Mouse (Mus musculus): Measurements from ENCODE around the gene Gm17428. TPM values are rescaled to one million over a fixed set of nuclear protein-coding genes. Genes with fewer than 3 reads are reported as not detected.
"Not testable (repeated sequence)": the region's sequence is repeated elsewhere in the genome, so short reads cannot be mapped to it uniquely, and the experiment has no call there.

Gene Gm17428
- polyA plus RNA-seq, 1 experiment from 2014 or later: not detected

DNA sequence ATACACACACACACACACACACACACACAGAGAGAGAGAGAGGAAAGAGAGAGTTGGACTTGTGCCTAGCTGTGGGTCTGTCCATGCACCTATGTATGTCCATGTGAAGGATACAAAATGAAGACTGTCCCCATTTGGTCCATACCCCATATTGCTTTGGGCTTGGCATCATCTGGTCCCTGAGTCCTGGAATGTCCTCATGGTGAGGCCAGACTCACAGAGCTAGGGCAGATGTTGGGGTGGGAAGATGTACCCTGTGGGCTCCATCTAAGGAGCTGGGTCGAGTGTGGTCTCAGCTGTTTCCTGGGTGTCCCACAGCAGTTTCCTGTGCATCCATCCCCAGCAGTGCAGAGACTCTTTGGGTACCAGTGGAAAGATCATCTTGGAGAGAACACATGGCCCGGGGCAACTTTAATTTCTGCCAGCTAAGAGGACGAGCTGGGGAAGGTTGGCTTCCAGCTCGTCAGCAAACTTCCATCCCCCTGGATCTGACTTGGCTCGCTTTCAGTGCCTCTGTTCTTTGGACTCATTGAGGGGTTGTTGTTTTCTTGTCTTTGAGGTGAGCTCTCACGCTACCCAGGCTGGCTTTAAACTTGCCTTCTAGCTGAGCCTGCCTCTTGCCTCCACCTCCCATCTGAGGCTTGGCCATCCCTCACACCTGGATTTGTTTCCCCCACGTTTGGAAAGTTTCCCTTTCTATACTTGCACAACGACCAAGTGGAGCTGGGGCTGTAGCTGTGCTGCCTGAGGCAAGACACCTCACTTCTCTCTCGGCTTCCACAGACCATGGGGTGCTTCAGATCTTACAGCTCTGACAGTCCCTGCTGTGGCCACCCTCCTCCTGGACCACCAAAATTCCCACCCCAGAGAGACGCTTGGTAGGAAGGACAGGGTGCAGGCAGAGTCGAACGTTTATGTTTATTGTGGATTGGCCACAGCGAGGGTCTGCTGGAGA is 35.4 kb upstream of the Gm17428 start:
- 65% methylated on average over 13 of the region's 13 CpGs for WGBS
- no peak overlapping the region for H3K4me3 ChIP-seq (replicated peaks)
- H3K4me2 ChIP-seq: no peak overlapping the region
- H3K4me1 ChIP-seq: no peaks in the 10 kb centered on the region; the same call in 1 of the 2 replicates
- H3K27me3 ChIP-seq: no peaks in the 10 kb centered on the region
- no peak overlapping the region for H3K27ac ChIP-seq
- H3K9ac ChIP-seq: no peak overlapping the region
- no peak for ATAC-seq (ENCODE audit: low FRiP score)
- H3K36me3 ChIP-seq (replicated peaks): no peaks in the 10 kb centered on the region
- no peaks in the 10 kb centered on the region for H3K9me3 ChIP-seq

DNA sequence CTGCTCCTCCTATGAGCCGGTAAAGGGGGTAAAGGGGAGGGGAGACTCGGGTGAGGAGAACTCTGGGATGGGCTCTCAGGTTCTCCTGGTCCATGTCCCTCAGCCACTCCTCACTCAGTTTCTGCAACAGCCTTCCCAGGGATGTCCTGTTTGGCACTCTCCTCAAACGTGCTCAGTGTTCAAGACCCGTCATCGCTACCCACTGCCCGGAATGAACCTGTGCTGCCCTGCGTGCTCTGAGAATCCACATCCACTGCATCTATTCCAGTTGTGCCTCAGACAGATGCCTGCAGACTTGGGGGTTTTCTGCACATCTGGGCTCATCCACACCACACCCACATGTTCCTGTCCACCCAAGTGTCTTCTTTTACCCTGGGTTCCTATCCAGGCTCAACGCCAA is 34.3 kb upstream of the Gm17428 start:
- ATAC-seq (ENCODE audit: low FRiP score): no peak
- no peaks in the 10 kb centered on the region for H3K36me3 ChIP-seq (replicated peaks)
- no peak overlapping the region for H3K27ac ChIP-seq
- H3K9me3 ChIP-seq: no peaks in the 10 kb centered on the region
- no peaks in the 10 kb centered on the region for H3K4me1 ChIP-seq
- H3K4me3 ChIP-seq (replicated peaks): no peak overlapping the region
- H3K27me3 ChIP-seq: no peaks in the 10 kb centered on the region
- no peak overlapping the region for H3K9ac ChIP-seq
- H3K4me2 ChIP-seq: no peak overlapping the region
- WGBS: 93% methylated on average over 8 of the region's 8 CpGs

DNA sequence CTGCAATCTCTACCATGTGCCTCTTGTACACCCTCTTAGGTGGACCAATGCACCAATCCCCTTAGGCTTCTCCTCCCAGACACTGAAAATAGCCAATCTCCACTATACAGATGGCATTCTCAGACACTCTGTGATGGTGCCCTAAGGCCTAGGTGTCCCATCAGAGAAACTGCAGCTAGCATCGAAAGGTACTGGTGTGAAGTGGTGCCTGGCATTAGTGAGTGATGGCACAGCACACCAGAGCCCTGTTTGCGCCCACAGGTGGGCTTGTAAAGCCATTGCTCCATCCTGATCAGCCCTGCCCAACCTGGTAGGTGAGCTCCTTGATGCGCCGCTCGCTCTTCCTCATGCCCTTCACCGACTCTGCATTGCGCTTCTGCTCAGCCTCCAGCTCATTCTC is 32.8 kb upstream of the Gm17428 start:
- Histone ChIP-seq H3K4me3 (replicated peaks) (no peak overlapping the region), H3K9ac (no peak overlapping the region), H3K36me3 (replicated peaks) (no peaks in the 10 kb centered on the region), H3K4me2 (no peak overlapping the region), H3K27ac (no peak overlapping the region), H3K9me3 (no peaks in the 10 kb centered on the region), H3K27me3 (no peaks in the 10 kb centered on the region), H3K4me1 (no peaks in the 10 kb centered on the region)
- 96% methylated on average over 7 of the region's 7 CpGs for WGBS
- ATAC-seq (ENCODE audit: low FRiP score): no peak

DNA sequence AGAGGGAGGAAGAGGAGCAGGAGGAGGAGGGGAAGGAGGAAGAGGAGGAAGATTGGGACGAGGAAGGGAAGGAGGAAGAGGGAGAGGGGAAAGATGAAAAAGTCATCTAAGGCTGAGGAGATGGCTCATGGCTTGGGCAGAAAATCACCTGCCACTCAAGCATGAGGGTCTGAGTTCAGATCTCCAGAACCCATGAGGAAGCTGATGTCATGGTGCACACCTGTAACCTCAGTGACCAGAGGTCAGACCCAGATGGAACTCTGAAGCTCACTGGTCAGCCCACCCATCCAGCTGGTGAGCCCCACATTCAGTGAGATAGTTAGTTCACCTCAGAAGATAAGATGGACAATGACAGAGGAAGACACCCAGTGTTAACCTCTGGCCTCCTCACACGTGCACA is 31.8 kb upstream of the Gm17428 start:
- Histone ChIP-seq H3K4me3 (replicated peaks) (no peak overlapping the region), H3K4me2 (no peak overlapping the region), H3K36me3 (replicated peaks) (no peaks in the 10 kb centered on the region), H3K4me1 (no peaks in the 10 kb centered on the region), H3K9ac (no peak overlapping the region), H3K9me3 (no peaks in the 10 kb centered on the region), H3K27me3 (no peaks in the 10 kb centered on the region), H3K27ac (no peak overlapping the region)
- 70% methylated on average over 2 of the region's 2 CpGs for WGBS
- no peak for ATAC-seq (ENCODE audit: low FRiP score)

DNA sequence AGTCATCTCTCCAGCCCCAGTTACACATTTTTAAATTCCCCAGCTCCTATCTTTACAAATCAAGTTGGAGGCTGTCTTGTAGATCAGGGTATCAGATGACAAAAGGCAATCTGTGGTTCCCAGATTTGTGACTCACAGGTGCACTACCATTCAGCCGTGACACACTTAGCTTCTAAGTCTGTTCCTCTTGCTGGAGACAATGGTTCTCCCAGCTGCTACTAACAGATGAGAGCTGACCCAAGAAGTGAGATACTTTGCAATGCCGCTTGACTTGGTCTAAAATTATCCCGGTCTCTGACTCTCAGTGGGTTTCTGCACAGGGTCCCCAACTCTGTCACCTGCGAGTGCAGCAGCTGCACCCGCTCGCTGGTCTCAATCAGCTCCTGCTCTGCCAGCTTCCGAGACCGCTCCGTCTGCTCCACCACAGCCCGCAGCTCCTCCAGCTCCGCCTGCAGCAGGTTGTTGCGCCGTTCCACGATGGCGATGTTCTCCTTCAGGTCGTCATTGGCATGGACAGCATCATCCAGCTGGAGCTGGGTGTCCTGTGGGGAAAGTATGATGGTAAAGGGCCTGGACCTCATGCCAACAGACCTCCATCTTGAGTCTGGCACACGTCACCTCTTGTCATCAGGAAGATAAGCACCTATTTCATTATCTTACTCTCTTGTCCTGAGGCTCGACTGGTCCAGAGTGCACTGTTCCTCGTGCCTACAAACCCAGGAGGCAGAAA is 30.6 kb upstream of the Gm17428 start:
- Histone ChIP-seq H3K9ac (no peak overlapping the region), H3K27ac (no peak overlapping the region), H3K27me3 (no peaks in the 10 kb centered on the region), H3K9me3 (no peaks in the 10 kb centered on the region), H3K4me1 (no peaks in the 10 kb centered on the region), H3K36me3 (replicated peaks) (no peaks in the 10 kb centered on the region), H3K4me3 (replicated peaks) (no peak overlapping the region), H3K4me2 (no peak overlapping the region)
- no peak for ATAC-seq (ENCODE audit: low FRiP score)
- 88% methylated on average over 19 of the region's 19 CpGs for WGBS

DNA sequence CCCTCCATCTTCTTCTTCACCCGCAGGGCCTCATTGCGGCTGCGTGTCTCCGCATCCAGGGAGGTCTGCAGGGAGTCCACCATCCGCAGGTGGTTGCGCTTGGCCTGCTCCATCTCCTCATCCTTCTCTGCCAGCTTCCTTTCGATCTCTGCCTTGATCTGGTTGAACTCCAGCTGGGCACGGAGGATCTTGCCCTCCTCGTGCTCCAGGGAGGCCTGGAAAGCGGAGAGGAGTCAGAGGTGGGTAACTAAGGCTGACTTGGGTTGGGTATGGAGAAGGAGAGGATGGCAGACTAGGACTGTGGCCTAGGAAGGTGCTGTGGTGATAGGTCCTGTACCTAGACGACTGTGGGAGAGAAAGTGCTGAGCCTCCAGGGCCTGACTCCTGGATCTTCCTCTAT is 29.7 kb upstream of the Gm17428 start:
- H3K4me3 ChIP-seq (replicated peaks); H3K27ac ChIP-seq; H3K4me2 ChIP-seq; H3K9ac ChIP-seq; ATAC-seq (ENCODE audit: low FRiP score); H3K4me1 ChIP-seq; H3K9me3 ChIP-seq; H3K27me3 ChIP-seq; H3K36me3 ChIP-seq (replicated peaks): not testable (repeated sequence)
- WGBS: 87% methylated on average over 11 of the region's 11 CpGs

DNA sequence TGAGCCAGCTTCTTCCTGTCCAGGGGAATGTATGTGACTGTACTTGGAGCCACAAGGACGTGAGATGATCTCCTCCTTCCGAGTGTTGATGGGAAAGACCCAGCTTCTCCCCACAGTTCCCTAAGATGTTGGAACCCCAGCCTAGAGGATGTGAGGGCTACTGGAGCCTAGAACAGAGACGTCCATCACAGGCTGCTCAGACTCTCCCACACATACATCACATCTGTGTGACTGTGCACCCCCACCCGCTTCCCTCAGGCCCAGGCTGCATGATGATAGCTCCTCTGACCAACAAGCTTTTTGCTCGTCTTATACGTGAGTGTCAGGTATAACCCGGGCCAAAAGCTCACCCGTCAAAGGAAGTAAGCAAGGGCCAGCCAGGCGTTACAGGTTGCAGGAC is 28.0 kb upstream of the Gm17428 start:
- no peaks in the 10 kb centered on the region for H3K36me3 ChIP-seq (replicated peaks)
- ATAC-seq (ENCODE audit: low FRiP score): no peak

DNA sequence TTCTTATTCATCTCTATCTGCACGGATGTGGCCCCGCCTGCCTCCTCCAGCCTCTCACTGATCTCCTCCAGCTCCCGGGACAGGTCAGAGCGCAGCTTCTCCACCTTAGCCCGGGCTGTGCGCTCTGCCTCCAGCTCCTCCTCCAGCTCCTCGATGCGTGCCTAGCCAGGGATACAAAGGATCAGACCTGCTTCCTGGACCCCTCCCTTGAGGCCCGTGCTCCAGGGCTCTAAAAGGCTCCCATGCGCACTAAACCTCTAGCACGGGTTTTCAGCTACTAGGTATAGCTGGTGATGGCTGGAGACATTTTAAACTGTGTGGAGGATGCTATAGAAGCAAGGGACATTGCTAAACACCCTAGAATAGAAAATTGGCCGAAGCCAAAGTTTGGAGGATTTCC is 26.2 kb upstream of the Gm17428 start:
- H3K4me1 ChIP-seq: no peaks in the 10 kb centered on the region

More for the DNA sequence above, 28.0 kb upstream of the Gm17428 start:
- Histone ChIP-seq H3K4me3 (replicated peaks) (no peak overlapping the region), H3K9ac (no peak overlapping the region), H3K4me1 (no peaks in the 10 kb centered on the region), H3K9me3 (no peaks in the 10 kb centered on the region), H3K27me3 (no peaks in the 10 kb centered on the region), H3K4me2 (no peak overlapping the region), H3K27ac (no peak overlapping the region)
- WGBS: 89% methylated on average over 9 of the region's 9 CpGs

DNA sequence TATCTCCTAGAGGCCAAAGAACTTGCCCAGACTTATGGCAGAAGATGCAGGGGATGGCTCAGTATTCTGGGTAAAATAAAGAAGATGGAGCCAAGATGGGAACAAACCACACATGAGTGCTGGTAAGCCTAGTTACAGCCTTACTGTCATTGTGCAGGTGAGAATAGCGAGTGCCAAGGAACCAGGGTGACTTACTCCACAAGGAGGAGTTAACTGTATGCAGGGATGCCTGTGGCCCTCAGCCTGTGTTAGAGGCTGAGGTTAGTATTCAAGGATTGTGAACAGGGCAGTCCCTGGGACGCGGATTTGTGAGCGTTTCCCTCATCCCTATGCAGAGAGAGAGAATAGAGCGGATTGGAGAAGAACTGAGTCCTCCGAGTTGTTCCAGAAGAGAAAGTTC is 25.1 kb upstream of the Gm17428 start:
- no peak for ATAC-seq (ENCODE audit: low FRiP score)
- Histone ChIP-seq H3K4me2 (no peak overlapping the region), H3K27me3 (no peaks in the 10 kb centered on the region), H3K27ac (no peak overlapping the region), H3K9ac (no peak overlapping the region), H3K36me3 (replicated peaks) (no peaks in the 10 kb centered on the region), H3K4me3 (replicated peaks) (no peak overlapping the region), H3K4me1 (no peaks in the 10 kb centered on the region), H3K9me3 (no peaks in the 10 kb centered on the region)
- 88% methylated on average over 6 of the region's 6 CpGs for WGBS

More for the DNA sequence above, 26.2 kb upstream of the Gm17428 start:
- H3K4me2 ChIP-seq: no peak overlapping the region
- WGBS: 67% methylated on average over 12 of the region's 12 CpGs
- H3K4me3 ChIP-seq (replicated peaks): no peak overlapping the region
- H3K9me3 ChIP-seq: no peaks in the 10 kb centered on the region
- ATAC-seq (ENCODE audit: low FRiP score): no peak
- H3K27me3 ChIP-seq: no peaks in the 10 kb centered on the region
- H3K27ac ChIP-seq: no peak overlapping the region
- no peak overlapping the region for H3K9ac ChIP-seq
- no peaks in the 10 kb centered on the region for H3K36me3 ChIP-seq (replicated peaks)

DNA sequence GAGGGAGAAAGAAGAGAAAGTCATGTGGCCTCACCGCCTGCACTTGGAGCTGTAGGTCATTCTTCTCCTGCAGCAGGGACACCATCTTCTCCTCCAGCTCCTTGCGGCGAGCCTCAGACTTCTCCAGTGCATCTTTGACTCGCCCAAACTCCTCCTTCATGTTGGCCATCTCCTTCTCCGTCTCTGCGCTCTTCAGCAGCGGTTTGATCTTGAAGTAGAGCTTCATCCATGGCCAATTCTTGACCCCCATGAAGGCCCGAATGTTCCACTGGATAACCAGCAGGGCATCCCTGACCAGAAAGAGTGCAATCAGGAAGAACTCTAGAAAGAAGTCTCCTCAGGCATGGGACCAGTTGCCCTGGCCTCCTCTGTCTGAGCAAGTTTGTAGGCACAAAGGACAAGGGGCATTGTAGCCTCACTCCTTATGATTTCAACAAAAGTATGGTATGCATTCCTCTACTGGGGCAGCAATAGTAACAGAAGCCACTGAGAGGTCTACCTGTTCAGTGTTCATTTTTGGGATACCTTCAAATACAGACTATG is 23.0 kb upstream of the Gm17428 start:
- H3K4me1 ChIP-seq: no peaks in the 10 kb centered on the region
- no peaks in the 10 kb centered on the region for H3K36me3 ChIP-seq (replicated peaks)
- H3K4me3 ChIP-seq (replicated peaks): no peak overlapping the region
- WGBS: 94% methylated on average over 8 of the region's 8 CpGs
- ATAC-seq (ENCODE audit: low FRiP score): no peak
- no peaks in the 10 kb centered on the region for H3K27me3 ChIP-seq
- H3K4me2 ChIP-seq: no peak overlapping the region
- no peak overlapping the region for H3K9ac ChIP-seq
- H3K9me3 ChIP-seq: no peaks in the 10 kb centered on the region
- no peak overlapping the region for H3K27ac ChIP-seq

DNA sequence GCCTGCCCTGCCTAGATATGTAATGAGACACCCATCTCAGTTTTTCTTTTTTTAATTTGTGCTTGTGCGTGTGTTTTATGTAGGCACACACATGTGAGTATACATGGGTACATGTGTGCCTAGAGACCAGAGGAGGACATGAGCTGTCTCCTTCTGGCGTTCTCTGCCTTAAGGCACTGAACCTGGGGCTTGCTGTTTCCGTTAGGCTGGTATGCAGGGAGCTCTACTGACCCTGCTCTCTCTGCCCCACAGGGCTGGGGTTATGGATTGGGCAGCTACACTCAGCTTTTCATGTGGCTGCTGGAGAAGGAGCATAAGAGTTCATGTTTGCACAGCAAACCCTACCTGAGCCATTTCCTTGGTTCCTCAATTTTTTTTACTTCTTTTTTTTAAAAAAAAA is 22.3 kb upstream of the Gm17428 start:
- WGBS: 84% methylated on average over 3 of the region's 3 CpGs
- no peak for ATAC-seq (ENCODE audit: low FRiP score)

DNA sequence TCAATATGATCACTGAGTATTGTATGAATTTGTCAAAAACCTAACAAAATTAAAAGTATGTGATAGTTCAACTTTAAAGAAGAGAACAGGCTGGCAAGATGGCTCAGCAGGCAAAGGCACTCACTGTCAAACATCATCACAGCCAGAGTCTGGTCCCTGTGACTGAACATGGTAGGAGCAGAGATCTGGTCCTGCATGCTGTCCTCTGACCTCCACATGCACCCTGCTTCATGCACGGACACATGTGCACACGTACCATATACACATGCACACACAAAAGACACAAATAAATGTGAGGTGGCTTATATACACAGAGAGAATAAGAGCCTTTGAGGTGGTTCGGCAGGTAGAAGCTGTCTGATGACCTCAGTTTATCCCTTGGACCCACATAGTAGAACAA is 21.3 kb upstream of the Gm17428 start:
- H3K27me3 ChIP-seq: no peaks in the 10 kb centered on the region
- 90% methylated on average over 3 of the region's 3 CpGs for WGBS
- H3K36me3 ChIP-seq (replicated peaks): no peaks in the 10 kb centered on the region
- H3K9me3 ChIP-seq: no peaks in the 10 kb centered on the region
- no peak overlapping the region for H3K27ac ChIP-seq
- H3K4me2 ChIP-seq: no peak overlapping the region
- no peaks in the 10 kb centered on the region for H3K4me1 ChIP-seq
- H3K9ac ChIP-seq: no peak overlapping the region
- no peak overlapping the region for H3K4me3 ChIP-seq (replicated peaks)
- ATAC-seq (ENCODE audit: low FRiP score): no peak

More for the DNA sequence above, 22.3 kb upstream of the Gm17428 start:
- no peaks in the 10 kb centered on the region for H3K27me3 ChIP-seq
- H3K4me1 ChIP-seq: no peaks in the 10 kb centered on the region
- H3K36me3 ChIP-seq (replicated peaks): no peaks in the 10 kb centered on the region
- H3K9me3 ChIP-seq: no peaks in the 10 kb centered on the region
- H3K27ac ChIP-seq: no peak overlapping the region
- H3K4me2 ChIP-seq: no peak overlapping the region
- no peak overlapping the region for H3K9ac ChIP-seq
- H3K4me3 ChIP-seq (replicated peaks): no peak overlapping the region

Measured in forebrain, embryonic 12.5 days (tissue).